Mouse (Mus musculus): ENCODE results near the gene Pdpr.
"Not testable (repeated sequence)": the region's sequence is repeated elsewhere in the genome, so short reads cannot be mapped to it uniquely, and the experiment has no call there.

Pdpr gene

DNA sequence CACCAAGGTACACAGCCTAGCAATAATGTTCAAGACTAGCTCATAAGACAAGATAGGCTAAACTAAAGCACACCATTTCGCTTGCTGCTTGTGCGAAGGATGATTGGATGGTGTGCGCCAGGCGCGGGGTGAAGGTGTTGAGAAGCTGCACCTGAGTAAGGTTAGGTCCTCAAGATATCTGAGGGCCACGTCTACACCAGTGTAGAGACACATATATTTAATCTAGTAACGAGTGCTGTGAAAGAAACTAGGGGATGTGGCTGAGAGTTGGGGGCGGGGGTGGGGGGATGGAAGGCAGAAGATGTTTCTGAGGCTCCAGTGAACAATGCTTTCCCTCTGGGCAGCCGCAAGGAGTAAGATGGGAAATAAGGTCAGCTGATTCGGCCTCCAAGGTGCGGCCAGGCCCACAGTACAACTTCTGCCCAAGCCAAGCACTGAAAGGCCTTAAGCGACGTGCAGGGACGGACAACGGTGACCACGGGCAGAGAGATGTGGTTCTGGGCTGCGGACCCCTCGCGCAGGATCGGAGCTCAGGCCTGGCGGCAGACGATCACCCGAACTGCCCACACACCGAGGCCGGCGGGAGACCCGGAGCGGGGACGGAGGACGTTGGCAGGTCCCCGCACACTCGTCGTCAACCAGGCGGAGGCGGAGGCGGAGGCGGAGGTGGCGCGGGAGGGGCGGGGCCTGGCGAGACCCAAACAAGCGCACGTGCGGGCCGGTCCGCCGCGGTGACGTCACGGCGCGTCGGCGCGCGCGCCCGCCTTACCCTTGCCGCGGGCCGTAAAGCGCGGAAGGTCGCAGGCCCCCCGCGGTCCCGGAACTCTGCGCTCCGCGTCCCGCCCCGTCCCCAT, at the start of gene Pdpr:
Gene Pdpr (plus strand): TSS at position 766 of the 854 bp plus-strand sequence.
- DNase-seq (ENCODE audit: low spot score in 2 of 2), result peak; percentile 71 to 85

DNA sequence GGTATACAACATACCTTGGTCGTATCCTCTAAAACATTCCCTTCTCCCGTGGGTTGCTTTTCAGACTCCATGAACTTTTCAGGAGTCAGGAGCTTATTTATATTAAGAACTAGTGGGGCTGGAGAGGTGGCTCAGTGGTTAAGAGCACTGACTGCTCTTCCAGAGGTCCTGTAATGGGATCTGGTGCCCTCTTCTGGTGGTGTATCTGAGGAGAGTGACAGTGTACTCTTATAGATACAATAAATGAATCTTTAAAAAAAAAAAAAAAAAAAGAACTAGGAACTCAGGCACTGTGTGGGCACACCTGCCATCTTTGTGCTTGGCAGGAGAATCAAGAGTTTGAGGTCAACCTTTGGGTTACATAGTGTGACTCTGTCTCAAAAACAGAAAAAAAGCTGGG, 45.7 kb upstream of the Pdpr start:
- DNase-seq (ENCODE audit: low spot score in 2 of 2), result no peak

DNA sequence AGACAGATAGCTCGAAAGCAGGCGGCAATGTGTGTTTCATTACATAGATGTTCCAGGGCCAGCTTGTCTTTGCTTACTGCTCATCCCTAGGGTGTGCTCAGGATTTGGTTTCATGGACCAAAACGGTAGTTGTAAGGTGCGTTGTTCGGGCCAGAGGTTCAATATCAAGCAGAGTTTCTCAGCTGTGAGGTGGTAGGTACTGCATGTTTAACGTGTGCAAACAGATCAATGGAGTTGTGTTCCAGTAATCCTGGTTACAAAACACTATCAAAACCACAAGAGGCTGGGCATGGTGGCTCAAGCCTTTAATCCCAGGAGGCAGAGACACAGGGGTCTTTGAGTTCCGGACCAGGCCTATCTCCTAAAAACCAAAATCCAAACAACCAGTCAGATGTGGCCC, 45.3 kb upstream of the Pdpr start:
- no peak for DNase-seq (ENCODE audit: low spot score in 2 of 2)

DNA sequence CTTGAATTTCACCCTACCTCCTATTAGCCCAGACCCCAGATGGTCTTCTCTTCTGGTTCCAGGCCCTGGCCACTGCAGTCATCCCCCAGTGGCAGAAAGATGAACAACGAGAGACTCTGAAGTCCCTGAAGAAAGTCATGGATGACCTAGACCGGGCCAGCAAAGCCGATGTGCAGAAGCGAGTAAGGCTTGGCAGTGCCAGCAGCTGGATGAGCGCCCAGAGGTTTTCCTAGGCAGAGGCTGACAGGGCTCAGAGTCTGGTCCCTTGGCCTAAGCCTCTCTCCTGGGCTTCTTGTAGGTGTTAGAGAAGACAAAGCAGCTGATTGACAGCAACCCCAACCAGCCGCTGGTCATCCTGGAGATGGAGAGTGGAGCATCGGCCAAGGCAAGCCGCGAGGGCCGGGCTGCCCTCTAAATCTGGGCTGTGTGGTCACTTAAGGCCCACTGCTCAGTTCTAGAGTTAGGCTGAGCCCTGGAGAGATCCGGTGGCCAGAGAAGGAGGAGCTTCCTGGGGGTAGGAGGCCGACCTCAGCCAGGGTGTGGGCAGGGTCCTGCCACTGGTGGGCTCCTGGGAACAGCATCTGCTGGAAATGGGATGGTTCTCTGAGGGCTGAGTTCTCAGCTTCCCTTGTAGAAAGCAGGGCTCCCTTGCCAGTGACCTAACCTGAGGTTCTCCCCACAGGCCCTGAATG, 40.5 kb upstream of the Pdpr start:
- DNase-seq (ENCODE audit: low spot score in 2 of 2), result no peak

DNA sequence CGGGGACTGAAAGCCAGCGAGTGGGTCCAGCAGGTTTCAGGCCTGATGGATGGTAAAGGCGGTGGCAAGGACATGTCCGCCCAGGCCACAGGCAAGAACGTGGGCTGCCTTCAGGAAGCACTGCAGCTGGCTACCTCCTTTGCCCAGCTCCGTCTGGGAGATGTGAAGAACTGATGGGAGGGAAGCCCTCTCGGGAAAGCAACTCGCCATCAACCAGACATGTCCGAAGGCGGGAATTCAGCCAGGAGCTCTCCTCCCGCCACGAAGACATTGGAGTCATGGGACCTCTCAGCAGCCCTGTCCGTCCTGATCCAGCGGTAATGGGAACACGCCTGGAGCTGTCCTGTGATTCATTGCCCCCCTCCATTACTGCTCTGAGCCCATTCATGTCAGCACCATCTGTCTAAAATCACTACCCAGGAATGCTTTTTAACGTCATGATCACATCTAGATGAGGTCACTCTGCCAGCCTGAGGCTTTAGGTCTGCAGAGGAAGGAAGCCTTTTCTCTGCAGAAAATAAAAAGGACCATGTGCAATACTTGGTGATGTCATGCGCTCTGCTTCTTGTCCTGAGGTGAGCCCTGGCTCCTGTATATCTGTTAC, 39.3 kb upstream of the Pdpr start:
- DNase-seq (ENCODE audit: low spot score in 2 of 2), result no peak

DNA sequence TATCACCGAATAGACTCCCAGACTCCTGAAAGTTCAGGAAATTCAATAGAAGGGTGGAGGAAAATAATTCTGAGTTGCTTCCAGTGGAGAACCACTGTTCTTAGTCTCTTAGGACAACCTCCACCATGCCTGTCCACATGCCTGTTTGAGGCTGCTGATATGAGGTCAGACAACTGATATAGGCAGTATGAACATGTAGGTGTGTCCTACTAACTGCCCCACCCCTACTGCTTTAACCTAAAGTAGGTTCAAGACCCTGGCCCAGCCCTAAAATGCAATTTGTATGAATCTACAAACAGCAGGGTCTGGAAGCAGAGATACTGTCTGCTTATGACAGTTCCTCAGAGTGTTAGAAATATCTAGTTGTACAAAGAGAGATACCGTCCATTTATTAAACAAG, 38.8 kb upstream of the Pdpr start:
- DNase-seq (ENCODE audit: low spot score in 2 of 2), result no peak

DNA sequence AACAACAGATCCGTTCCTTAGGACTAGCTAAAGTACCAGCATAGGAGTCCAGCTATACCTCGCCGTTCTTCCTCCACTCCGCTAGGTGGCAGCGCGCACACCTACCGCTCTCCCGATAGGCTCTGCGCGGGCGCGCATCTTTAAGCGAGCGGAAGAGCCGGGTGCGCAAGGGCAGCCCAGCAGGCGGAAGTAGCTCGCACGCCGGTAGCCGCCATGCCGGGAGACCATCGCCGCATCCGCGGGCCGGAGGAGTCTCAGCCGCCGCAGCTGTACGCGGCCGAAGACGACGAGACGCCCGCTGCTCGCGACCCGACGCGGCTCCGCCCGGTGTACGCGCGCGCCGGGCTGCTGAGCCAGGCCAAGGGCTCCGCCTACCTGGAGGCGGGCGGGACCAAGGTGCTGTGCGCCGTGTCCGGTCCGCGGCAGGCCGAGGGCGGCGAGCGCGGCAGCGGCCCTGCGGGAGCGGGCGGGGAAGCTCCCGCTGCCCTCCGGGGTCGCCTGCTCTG, 38.2 kb upstream of the Pdpr start, which contains the start of gene Exosc6:
Gene Exosc6 (plus strand): TSS at position 182 of the 506 bp plus-strand sequence.
- DNase-seq (ENCODE audit: low spot score in 2 of 2), result peak; percentile 84 to 90

DNA sequence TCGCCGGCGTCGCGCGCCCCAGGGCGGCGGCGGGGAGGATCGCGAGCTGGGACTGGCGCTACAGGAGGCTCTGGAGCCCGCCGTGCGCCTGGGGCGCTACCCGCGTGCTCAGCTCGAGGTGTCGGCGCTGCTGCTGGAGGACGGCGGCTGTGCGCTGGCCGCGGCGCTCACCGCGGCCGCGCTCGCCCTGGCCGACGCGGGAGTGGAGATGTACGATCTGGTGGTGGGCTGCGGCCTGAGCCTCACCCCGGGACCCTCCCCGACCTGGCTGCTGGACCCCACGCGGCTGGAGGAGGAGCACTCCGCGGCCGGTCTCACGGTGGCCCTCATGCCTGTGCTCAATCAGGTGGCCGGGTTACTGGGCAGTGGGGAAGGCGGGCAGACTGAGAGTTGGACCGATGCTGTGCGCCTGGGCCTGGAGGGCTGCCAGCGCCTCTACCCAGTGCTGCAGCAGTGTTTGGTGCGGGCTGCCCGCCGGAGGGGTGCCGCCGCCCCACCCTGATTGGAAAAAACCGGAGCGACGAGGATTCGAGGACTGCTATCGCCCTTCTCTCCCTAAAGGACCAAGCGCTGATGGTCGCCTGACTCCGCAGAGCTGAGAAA, 37.6 kb upstream of the Pdpr start:
- no peak for DNase-seq (ENCODE audit: low spot score in 2 of 2)

DNA sequence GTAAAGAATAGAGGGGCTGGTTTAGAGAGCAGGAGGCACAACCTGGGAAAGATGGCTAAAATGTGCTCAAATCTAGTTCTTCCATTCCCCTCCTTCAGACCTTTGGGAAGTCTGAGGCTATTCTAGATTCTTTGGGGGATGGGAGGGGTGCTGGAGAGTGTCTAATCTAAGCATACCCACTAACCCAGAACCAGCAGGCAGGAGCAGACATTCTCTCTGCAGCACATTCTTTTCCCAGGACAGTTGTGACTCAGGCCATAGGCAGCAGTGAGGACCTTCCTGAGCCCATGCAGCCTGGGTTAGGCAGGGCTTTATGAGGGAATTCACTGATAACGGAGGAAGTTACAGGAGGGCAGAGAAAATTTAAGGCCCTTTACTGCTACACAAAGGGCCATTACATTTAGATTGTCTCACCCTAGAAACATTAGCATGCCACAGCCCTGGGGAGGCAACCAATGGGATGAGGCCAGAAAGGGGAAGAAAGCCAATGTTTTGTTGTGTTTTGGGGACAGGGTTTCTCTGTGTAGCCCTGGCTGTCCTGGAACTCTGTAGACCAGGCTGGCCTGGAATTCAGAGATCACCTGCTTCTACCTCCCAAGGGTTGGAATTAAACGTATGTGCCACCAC, 35.4 kb upstream of the Pdpr start:
- no peak for DNase-seq (ENCODE audit: low spot score in 2 of 2)

DNA sequence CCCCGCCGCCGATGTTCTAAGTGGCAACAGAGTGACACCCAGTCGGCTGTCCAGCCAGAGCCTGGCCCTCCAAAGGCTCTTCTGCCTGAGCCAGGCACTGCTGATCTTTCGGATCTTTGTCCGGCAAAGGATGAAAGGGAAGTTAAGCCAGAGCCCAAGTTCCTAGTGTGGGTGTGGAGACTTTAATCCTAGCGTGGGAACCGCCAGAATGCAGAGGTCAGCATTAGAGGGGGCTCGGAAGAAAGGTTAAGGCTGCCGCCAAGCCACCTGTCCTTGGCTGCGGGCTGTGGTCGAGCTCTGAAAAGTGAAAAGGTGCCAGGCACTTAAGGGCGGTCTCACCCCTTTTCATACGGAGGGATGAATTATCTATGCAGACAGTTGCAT, 32.8 kb upstream of the Pdpr start:
- no peak for DNase-seq (ENCODE audit: low spot score in 2 of 2)

DNA sequence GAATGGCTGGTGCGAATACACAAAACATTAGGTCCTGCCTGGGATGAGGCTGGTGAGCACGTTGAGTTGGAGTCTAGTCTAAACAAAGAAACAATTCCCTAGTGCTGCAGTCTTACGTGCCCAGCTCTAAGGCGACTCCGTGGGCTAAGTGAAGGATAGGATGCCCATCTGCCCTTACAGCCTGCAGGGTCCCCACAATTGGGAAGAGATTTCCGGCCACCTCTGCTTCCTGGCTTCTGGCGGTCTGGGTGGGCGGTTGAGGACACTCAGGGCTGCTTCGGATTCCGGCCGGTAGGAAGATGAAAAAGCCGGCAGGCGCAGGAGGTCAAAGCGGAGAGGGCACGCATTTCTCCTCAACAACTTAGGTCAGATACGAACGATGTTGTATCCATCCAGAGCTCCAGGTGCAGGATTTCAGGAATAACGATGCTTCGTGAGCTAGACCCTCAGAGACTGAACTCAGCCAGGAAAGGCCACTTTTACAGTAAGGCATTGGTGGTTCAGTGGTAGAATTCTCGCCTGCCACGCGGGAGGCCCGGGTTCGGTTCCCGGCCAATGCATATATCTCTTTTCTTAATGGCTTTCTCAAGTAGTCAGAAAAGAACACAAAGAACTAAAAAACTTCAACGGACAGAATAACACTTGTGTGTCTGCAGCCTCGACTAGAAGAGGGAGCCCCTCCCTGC, 32.2 kb upstream of the Pdpr start:
- peak; percentile 79 to 96 for DNase-seq (ENCODE audit: low spot score in 2 of 2)

DNA sequence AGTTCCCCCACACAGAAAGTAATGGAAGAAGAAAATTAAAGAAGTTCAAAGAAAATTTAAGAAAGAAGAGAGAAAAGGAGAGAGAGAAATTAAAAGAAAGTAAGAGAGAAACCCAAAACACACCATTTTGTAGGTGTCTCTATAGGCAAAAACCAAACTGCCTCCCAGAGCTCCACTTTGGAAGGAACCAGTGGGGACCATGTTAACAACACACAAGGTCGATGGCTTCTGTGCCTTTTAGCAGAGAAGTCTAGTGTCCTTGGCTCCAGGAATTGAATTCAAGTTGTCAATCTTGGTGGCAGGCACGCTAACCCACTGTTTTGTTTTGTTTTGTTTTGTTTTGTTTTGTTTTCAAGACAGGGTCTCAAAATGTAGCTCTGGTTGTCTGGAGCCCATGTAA, 31.5 kb upstream of the Pdpr start:
- DNase-seq (ENCODE audit: low spot score in 2 of 2), result no peak

DNA sequence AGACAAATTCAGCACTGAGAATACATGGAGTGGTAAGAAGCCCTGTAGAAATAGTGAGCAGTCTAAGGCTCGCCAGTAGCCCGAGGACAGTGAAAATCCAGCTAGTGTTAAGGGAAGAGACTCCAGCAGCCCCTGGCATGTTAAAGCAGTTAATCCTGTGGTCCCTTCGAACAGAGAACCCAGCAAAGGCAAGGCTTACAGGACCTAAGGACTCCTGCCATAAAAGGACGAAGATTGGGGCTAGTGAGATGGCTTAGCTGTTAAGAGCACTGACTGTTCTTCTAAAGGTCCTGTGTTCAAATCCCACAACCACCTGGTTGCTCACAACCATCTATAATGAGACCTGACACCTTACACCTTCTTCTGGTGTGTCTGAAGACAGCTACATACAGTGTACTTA, 28.1 kb upstream of the Pdpr start:
- DNase-seq (ENCODE audit: low spot score in 2 of 2), result no peak

DNA sequence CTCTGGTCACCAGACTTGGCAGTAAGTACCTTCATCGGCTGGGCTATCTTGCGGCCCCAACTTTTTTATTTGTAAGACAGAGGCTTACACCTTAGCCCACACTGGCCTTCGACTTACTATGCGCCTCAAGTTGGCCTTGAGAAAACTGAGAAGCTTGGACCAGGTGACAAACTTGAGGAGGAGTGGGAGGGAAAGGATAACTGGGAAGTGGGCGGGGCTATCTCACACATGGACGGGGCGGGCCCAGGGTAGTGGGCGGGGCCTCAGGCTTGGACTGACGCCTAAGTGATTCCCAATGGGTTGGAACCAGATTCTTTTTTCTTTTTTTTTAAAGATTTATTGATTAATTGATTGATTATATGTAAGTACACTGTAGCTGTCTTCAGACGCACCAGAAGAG, 27.0 kb upstream of the Pdpr start:
- DNase-seq (ENCODE audit: low spot score in 2 of 2), result no peak

DNA sequence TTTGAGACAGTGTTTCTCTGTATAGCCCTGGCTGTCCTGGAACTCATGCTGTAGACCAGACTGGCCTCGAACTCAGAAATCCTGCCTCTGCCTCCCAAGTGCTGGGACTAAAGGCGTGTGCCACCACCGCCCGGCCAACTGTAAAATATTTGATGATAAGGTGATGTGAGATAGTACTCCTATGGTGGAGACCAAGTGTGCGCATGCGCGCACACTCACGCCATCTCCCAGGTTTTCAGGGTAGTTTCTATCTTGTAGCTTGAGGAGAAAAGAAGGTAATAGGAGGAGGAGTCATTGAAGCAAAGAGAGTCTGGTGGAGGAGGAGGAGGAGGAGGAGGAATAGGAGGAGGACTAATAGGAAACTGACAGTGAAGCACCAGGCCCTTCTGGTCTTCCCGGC, 25.8 kb upstream of the Pdpr start:
- not testable (repeated sequence) for DNase-seq (ENCODE audit: low spot score in 2 of 2)

DNA sequence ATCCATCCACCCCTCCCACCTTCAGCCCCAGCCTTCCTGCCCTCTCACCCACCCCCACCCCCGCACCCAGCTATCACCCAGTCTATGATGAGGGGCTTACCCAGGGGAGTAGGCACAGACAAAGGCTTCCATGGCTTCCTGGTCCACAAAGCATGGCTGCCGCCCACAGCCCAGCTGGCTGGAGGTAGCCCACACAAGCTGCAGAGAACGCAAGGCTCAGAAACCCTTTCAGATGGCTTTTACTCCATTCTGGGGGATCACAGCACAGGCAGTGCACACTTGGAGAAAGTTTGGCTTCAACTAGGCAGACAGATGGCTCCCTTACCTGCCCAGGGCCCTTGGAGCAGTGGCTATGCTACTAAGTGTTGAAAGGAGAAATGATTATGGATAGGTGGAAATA, 18.5 kb upstream of the Pdpr start:
- DNase-seq (ENCODE audit: low spot score in 2 of 2), result peak in 1 of 2 experiments; percentile 73

DNA sequence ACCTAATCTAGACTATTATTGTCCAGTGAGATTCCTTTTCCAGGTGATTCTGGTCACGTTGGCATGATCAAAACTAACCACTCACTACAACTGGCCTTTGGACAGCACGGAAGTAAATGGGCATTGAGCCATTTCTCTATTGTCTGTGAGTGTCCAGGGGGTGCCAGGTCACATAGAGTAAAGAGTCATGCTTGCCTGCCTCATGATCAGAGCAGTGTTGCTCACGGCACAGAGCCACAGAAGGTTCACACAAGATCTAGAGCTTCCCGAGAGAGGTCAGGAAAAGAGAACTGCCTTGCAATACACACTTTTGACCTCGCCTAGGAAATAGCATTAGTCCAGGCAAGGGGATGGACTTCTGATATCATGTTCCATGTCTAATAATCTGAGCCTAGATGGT, 15.0 kb upstream of the Pdpr start:
- no peak for DNase-seq (ENCODE audit: low spot score in 2 of 2)

DNA sequence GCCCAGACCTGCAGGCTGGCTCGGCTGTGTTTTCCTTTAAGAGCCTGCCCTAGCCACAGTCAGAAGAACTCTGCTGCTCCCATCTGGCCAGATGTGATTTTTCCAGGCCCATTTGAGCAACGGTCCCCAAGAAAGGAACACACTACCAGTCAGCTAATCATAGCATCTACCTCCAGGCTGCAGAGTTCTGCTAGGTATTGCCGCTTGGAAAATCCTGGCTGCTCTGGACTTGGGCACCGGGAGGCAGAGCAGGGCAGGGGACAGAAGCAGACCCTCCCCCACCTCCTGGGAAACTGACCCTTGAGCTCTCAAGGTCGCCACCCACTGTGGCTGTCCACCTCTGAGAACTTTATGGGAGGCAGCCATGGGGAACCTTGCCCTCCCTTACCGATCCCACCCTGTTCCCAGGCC, 14.6 kb upstream of the Pdpr start:
- DNase-seq (ENCODE audit: low spot score in 2 of 2), result no peak

DNA sequence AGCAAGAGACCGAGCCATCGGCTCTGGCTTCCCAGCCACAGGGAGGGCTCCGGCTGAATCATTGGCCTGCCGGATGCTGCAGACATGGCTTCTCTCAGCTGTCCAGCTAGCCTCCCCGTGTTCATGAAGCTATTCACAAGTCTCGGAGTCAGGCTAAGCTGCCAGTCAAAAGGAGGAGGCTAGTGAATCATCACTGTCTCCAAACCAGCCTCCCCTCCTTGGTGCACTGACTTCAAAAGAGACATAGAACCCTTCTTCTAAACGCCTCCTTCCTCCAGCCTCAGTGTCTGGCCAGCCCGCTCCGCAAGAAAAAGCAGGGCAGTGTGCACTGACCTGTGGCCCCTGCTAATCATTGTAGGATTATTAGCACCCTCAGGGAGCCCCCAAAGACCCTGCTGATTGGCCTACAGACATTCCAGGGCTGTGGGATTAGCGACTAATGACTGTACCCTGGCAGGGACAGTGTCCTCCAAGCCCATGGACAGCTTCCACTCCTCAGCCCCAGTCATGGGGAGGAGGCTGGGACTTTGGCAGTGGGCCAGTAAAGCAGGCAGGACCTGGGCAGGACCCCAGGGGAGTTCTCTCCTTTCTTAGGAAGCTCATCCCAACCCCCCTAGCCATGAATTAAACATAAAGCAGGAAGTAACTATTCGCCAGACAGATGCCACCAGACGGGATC, 12.7 kb upstream of the Pdpr start:
- no peak for DNase-seq (ENCODE audit: low spot score in 2 of 2)

DNA sequence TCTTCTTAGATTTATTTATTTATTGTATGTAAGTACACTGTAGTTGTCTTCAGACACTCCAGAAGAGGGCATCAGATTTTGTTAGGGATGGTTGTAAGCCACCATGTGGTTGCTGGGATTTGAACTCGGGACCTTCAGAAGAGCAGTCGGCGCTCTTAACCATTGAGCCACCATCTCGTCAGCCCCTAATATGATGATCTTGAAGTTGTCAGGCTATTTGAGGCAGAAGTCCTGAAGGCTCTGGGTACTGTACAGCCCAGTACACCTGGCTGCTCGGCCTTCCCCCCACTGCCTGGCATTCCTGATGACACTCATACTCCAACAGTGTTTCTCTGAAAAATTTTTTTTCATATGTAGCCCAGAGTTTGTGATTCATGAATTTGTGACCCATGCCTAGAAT, 10.5 kb upstream of the Pdpr start:
- DNase-seq (ENCODE audit: low spot score in 2 of 2), result not testable (repeated sequence)

DNA sequence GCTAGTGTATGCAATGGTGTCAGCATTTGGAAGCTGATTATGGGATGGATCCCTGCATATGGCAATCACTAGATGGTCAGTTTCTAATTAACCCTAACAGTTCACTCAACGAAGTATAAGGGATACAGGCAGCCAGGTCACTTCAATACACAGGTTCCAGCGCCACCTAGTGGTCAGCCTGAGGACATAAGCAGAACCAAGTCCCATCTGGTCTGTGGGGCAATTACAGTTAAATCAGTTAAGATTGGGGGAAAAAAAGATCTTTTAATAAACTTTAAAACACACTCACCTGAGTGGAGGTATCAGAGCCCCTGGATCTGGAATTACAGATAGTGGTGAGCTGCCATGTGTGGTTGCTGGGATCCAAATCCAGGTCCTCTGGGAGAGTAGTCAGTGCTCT, 4.3 kb upstream of the Pdpr start:
- DNase-seq (ENCODE audit: low spot score in 2 of 2), result peak; percentile 16 to 50
